Mouse (Mus musculus) v-Abl transformed pro-B cells (cell line): ENCODE measurements around the gene Dnah12.
"Not testable (repeated sequence)": the region's sequence is repeated elsewhere in the genome, so short reads cannot be mapped to it uniquely, and the experiment has no call there.

Source experiments
- in situ Hi-C, 2 experiments: fragments of 400-800 bp; cut with MboI; formaldehyde crosslinking; loops; one replicate each; pipeline ENCODE4 v1.15.1; 2025; ENCODE audit not compliant: unreplicated experiment in 2 of 2

Dnah12 gene

DNA sequence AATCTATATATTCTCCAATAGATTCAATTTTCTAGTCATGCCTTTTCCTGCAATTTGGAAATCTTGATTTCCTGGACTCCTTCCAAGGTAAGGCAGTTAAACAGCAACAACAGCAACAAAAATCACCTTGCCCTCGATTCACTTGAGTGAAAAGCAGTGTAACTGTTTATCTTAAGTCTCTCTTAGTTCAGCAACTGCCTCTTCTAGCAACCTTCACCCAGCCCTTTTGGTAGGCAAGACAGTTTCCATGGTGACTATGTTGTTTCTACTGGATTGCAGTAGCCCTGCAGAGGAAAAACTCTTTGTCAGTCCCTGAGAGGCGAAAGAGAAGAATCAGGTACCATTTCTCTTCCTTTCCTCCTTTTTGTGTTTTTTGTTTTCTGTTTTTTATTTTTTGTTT lies 1.7 kb upstream of the Dnah12 start:
- in situ Hi-C loops, result loop anchor here (10.0 to 25.0 kb wide), 2 partner anchors 333 to 1046 kb away; no protein-coding TSS in a partner anchor

- in situ Hi-C loops, result loop anchor here (10.0 to 25.0 kb wide), 2 partner anchors 327 to 1039 kb away; no protein-coding TSS in a partner anchor
Measured at GRCm38 (mm10) chr14:26697912-26698311, 4.8 kb downstream of the Dnah12 start.

DNA sequence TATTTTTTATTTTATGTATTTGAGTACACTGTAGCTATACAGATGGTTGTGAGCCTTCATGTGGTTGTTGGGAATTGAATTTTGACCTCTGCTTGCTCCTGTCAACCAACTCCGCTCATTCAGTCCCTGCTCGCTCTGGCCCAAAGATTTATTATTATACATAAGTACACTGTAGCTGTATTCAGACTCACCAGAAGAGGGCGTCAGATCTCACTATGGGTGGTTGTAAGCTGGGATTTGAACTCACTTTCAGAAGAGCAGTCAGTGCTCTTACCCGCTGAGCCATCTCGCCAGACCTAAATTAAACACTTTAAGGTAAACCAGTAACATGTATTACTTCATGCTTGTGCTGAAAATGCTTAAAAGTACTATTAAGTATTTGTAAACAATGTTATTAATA lies 12.2 kb downstream of the Dnah12 start:
- in situ Hi-C loops, result not testable (repeated sequence)

GRCm38 (mm10) chr14:26719696-26720095 lies 26.6 kb downstream of the Dnah12 start:
- in situ Hi-C loops, result not testable (repeated sequence)

DNA sequence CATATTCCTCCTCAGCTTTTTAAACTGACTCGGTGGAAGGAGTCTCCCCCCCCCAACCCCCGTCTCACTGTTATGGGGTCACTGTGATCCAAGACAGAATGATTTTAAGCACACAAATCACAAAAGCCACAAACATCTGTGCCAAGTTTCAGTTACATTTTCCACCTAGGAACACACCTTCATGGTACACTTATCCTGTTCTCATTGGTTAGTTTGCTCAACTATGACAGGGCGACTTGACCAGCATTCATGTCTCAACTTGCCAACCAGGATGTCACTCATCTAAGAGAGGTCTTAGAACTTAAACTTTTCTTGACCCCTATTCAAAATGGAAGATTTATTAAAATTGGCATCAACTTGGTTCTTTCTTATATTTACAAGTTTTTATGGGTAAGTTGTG lies 31.8 kb downstream of the Dnah12 start:
- in situ Hi-C loops, result no loop called here

- in situ Hi-C loops, result no loop called here
Measured at GRCm38 (mm10) chr14:26758566-26758965, 65.5 kb downstream of the Dnah12 start.

DNA sequence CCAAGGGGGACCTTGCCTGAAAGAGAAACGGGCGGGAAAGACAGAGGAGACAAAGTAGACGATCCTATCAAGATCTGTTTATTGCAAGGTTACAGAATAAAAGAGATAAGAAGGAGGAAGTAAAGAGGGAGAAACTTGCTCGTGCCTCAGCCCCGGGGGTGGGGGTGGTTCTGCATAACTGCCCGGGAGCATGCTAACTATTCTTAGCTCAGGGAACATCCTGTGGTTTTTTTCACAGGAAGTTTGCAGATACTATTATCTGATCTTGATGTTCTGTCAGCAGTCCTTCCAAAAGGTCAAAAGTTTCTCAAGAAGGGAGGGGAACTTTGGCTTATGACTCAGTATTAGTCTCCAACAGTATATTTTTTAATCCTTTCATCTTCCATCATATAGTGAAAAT lies 71.8 kb downstream of the Dnah12 start:
- in situ Hi-C loops, result no loop called here

GRCm38 (mm10) chr14:26768195-26768594 lies 75.1 kb downstream of the Dnah12 start:
- in situ Hi-C loops, result no loop called here

DNA sequence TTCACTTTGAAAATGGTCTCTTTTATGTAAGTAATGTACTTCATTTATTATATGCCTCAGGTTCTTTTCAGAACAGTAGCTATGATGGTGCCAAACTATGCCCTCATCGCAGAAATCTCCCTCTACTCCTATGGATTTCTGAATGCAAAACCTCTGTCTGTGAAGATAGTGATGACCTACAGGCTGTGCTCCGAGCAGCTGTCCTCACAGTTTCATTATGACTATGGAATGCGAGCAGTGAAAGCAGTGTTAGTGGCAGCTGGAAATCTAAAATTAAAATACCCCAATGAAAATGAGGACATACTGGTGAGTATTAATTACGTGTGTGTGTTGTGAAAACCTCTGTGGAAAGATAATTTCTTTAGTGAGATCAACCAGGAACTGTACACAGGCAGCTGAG lies 80.5 kb downstream of the Dnah12 start:
- in situ Hi-C loops, result no loop called here

GRCm38 (mm10) chr14:26783731-26784130 lies 90.7 kb downstream of the Dnah12 start:
- in situ Hi-C loops, result loop anchor here in 1 of 2 experiments (10.0 kb wide), 1 partner anchor 241 kb away; no protein-coding TSS in a partner anchor

GRCm38 (mm10) chr14:26785695-26786094 lies 92.6 kb downstream of the Dnah12 start:
- in situ Hi-C loops, result loop anchor here in 1 of 2 experiments (10.0 kb wide), 1 partner anchor 239 kb away; no protein-coding TSS in a partner anchor

- in situ Hi-C loops, result no loop called here
Measured at GRCm38 (mm10) chr14:26794431-26794830, 101.4 kb downstream of the Dnah12 start.

- in situ Hi-C loops, result no loop called here
Measured at GRCm38 (mm10) chr14:26798330-26798729, 105.3 kb downstream of the Dnah12 start.

DNA sequence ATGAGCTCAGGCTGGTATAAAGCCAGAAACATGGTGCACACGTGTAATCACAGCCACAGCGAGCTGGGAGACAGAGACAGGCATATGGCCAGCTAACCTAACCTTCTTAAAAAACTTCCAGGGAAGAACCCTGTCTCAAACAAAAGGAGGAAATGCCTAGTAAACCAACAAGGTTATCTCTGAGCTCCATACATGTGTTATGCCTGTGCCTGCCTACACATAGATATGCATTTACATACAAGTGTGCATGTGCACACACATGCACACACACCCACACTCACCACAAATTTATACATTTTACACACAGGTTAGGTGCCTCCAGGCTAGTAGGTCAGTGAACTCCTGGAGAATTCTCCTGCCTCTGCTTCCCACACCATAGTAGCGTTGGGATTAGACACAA lies 106.2 kb downstream of the Dnah12 start:
- in situ Hi-C loops, result no loop called here

- in situ Hi-C loops, result no loop called here
Measured at GRCm38 (mm10) chr14:26805500-26805899, 112.4 kb downstream of the Dnah12 start.

DNA sequence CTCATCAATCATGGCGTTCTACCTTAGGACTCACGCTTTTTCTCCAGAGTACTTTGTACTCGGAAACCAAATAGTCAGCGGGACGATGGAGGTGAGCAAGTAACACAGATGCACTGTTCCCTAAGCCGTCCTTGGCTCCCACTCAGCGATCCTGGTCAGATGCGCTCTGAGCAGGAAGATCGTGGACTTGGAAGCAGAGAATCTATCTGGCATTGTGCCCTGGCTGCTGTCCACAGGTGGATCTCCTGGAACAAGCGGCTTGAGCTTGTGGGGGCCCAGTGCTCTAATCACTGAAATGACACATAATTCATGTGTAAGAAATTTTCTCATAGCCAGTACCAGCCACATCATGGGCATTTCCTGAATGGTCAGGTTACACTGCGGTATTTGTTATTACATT lies 119.7 kb downstream of the Dnah12 start:
- in situ Hi-C loops, result no loop called here

- in situ Hi-C loops, result no loop called here
Measured at GRCm38 (mm10) chr14:26813871-26814270, 120.8 kb downstream of the Dnah12 start.

GRCm38 (mm10) chr14:26814908-26815307 lies 121.8 kb downstream of the Dnah12 start:
- in situ Hi-C loops, result no loop called here

GRCm38 (mm10) chr14:26816785-26817184 lies 123.7 kb downstream of the Dnah12 start:
- in situ Hi-C loops, result no loop called here

GRCm38 (mm10) chr14:26826020-26826419 lies 132.9 kb downstream of the Dnah12 start:
- in situ Hi-C loops, result loop anchor here in 1 of 2 experiments (10.0 kb wide), 1 partner anchor 199 kb away; no protein-coding TSS in a partner anchor

DNA sequence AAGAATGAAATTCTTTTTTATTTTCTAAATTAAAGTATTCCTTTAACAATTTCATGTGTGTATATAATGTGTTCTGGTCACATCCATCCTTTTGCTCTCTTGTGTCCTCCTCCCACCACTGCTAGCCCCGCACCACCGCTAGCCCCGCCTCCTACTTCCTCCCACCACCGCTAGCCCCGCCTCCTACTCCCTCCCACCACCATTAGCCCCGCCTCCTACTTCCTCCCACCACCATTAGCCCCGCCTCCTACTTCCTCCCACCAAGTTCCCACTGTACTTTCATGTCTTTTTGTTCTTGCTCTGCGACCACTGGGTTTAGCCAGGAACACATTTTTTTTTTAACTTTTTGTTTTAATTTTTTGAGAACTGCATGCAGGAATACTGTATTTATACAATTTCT lies 160.0 kb downstream of the Dnah12 start:
- in situ Hi-C loops, result no loop called here

DNA sequence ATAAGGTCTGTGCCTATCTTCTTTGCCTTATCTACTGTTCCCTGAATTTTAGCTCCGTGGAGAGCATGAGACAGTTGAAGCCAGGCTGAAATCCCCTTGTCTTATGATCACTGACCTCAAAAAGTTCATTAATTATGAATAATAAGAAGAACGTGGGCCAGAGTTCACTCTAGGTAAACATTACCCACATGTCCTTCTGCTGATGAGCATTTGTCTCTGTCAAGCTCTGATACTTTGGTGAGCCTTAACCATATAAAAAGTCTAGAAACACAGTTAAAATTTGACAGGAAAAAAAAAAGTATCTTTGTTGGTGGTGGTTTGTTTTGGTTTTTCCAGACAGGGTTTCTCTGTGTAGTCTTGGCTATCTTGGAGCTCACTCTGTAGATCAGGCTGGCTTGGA lies 161.0 kb downstream of the Dnah12 start:
- in situ Hi-C loops, result no loop called here

DNA sequence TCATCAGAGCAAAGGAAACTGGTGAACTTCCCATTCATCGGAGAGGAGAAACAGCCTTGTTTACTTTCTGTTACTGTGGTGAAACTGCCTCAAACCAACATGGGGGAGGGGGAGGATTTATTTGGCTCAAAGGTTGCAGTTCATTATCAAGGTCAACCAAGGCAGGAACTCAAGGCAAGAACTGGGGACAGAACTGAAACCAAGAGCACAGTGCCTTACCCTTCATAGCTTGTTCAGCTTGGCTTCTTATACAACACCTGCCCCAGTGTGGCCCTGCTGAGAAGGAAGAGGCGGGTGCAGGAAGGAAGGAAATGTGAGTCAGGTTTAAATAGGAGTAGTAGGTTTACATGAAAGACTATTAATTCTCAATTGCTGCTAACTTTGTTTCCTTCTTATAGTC lies 165.3 kb downstream of the Dnah12 start:
- in situ Hi-C loops, result no loop called here
